Mouse (Mus musculus) layer of hippocampus, adult 11-12 months (tissue): ENCODE measurements around the gene Olfr723.
"Not testable (repeated sequence)": the region's sequence is repeated elsewhere in the genome, so short reads cannot be mapped to it uniquely, and the experiment has no call there.

Experiments used
- DNase-seq: peaks from one replicate; pipeline ENCODE4 v3.0.0; 2022; ENCODE audit warnings: low spot score

Gene Olfr723

DNA sequence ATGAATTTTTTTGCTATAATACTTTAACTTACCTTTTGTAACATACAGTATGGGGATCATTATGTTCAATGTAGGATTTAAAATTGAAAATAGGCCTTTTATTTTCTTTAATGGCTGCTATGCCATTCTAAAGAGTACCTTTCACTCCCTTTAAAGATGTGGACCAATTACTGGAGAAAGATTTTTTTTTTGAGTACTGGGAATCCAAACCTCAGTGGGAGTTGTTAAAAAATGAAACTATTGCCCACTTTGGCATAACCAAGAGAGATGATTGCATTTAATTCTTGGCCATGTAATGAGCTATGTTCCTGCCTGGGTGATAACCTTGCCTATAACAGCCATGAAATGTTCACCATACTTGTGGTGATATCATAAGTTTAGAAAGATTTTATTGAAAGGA, at the start of gene Olfr723:
Olfr723 (minus strand) TSS at position 101 of the 400 bp plus-strand sequence.
- not testable (repeated sequence) for DNase-seq

DNA sequence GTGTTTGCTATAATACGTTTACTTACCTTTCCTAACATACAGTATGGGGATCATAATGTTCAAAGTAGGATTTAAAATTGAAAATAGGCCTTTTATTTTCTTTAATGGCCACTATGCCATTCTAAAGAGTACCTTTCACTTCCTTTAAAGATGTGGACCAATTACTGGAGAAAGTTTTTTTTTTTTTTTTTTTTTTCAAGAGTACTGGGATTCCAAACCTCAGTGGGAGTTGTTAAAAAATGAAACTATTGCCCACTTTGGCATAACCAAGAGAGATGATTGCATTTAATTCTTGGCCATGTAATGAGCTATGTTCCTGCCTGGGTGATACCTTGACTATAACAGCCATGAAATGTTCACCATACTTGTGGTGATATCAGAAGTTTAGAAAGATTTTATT, 31.6 kb upstream of the Olfr723 start, which contains the start of gene Olfr724:
Olfr724 (minus strand) TSS at position 101 of the 400 bp plus-strand sequence.
- not testable (repeated sequence) for DNase-seq

- no peak for DNase-seq
These were observed 24.3 kb upstream of the Olfr723 start for GRCm38 (mm10) chr14:49955890-49956289.

GRCm38 (mm10) chr14:49901899-49902298, 29.7 kb downstream of the Olfr723 start, which contains the start of gene Olfr722:
Olfr722 (minus strand) TSS chr14:49901999.
- DNase-seq: no peak
